Mouse (Mus musculus): Measurements from ENCODE around the gene Vps29. TPM values are rescaled to one million over a fixed set of nuclear protein-coding genes. Genes with fewer than 3 reads are reported as not detected.

The Vps29 gene
- polyA plus RNA-seq, 1 experiment from 2014 or later = 353 TPM

DNA sequence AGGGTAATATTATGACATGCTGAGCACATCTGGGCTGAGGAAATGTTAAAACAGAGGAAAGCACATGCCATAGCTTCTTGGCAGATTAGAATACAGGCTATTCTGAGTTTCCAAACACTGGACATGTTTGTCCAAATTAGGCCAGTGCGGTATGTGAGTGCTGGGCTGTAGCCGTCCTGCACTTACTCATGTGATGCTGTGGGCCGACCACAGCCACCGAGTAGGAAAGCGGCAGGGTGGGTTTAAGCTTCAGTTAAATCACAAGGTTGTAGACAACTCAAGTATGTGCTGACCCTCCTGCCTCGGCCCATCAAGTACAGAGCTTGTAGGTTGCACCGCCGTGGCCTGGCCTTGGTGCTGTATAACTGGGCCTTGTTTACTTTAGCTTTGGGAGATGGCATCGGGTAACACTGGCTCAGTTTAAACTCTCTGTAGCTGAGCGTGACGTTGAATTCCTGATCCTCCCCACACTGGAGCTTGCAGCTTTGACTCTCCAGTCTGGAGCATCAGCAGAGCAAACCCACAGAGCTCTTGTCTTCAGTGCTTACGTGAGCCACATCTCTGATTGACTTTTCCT lies 33.9 kb upstream of the Vps29 start:
- Histone ChIP-seq H3K27ac (no peak overlapping the region), H3K79me2 (ENCODE audit: inconsistent target) (no peaks in the 10 kb centered on the region; the same call in 1 of the 2 replicates), H3K36me3 (ENCODE audit: inconsistent target) (peaks cover 50% of the 10 kb centered on the region), H3K4me3 (ENCODE audit: inconsistent target) (no peak overlapping the region)
- WGBS (ENCODE audit: missing documents) = 93% methylated on average over 12 of the region's 12 CpGs

DNA sequence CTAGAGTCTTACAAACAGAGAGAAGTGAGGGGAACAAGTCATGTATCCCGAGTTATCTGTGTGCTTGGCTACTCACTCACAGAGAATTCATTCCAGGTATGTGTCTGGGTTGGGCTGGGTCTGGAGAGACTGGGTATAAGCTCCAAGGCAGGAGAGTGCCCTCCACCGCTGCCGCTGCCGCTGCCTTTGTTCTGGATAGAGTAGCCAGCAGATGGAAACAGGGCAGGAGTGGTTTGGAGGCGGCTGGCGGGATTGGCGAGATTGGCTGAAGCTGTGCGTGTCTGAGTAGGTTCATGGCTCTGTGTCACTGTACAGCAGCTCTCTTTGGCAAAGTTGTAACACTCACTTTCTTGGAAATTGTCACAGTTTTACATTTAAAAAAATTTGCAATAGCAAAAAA lies 30.6 kb upstream of the Vps29 start:
- over 99% methylated on average over 8 of the region's 8 CpGs for WGBS (ENCODE audit: missing documents)

DNA sequence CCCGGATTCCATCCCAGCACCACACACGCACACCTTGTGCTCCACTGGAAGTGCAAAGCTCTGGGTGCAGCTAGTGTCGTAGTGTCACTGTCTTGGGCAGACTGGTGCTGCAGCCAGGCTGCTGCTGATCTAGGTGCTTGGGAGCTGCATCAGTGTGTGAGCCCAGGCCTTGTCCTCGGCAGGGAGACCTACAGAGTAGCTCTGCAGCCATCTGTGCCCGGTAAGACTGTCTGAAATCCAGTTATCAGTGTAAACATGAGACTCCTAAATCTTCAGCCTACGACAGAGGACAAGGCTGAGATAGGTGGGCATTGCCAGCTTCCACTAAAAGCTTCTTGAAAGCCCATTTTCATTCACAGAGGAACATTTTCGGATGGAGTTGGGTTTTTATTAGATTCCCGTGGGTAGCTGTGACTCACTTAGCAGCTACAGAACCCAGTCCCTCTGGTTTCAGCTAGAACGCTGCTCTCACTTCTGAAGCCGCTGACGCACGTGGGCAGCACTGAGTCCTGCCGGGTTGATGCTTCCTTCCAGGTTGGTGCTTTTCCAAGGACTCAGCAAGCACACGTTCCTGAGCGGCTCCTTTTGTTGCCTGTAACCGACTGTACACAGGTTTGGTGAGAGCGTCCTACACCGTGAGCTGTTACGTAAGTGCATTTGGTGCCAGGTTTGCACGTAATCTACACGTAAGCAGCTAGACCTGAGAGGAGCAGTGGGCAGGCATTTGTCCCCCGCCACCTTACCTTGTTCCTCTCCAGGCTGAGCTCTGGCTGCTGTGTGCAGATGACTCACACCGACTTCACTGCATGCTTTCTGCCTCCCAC lies 29.3 kb upstream of the Vps29 start:
- Histone ChIP-seq H3K4me3 (ENCODE audit: inconsistent target) (no peak overlapping the region), H3K27ac (no peak overlapping the region), H3K36me3 (ENCODE audit: inconsistent target) (peaks cover 47% of the 10 kb centered on the region), H3K79me2 (ENCODE audit: inconsistent target) (no peaks in the 10 kb centered on the region)
- WGBS (ENCODE audit: missing documents) = 92% methylated on average over 23 of the region's 23 CpGs

More for the DNA sequence above, 30.6 kb upstream of the Vps29 start:
- H3K27ac ChIP-seq = no peak overlapping the region
- peaks cover 50% of the 10 kb centered on the region for H3K36me3 ChIP-seq (ENCODE audit: inconsistent target)
- no peak overlapping the region for H3K4me3 ChIP-seq (ENCODE audit: inconsistent target)
- H3K79me2 ChIP-seq (ENCODE audit: inconsistent target) = no peaks in the 10 kb centered on the region

DNA sequence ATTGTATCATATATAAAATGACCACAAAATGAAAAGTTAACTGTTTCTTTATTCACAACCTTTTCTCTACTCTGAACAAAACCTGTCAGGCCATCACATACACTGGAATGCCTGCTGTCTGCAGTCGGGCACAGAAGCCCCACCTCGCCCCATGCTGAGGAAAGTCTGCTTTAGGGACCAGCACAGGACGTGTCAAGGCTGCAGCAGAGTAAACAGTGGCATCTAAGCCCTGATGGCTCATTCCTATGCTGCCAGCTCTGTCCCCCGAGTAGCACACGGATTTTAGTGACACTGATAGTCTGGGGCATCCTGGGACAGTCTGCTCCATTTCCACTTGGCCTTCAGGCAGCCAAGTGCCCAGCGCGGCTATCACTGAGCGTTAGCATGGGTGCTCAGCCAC lies 28.7 kb upstream of the Vps29 start:
- no peaks in the 10 kb centered on the region for H3K79me2 ChIP-seq (ENCODE audit: inconsistent target)
- H3K36me3 ChIP-seq (ENCODE audit: inconsistent target) = peaks cover 40% of the 10 kb centered on the region
- 97% methylated on average over 8 of the region's 8 CpGs for WGBS (ENCODE audit: missing documents)
- no peak overlapping the region for H3K4me3 ChIP-seq (ENCODE audit: inconsistent target)
- H3K27ac ChIP-seq = no peak overlapping the region

DNA sequence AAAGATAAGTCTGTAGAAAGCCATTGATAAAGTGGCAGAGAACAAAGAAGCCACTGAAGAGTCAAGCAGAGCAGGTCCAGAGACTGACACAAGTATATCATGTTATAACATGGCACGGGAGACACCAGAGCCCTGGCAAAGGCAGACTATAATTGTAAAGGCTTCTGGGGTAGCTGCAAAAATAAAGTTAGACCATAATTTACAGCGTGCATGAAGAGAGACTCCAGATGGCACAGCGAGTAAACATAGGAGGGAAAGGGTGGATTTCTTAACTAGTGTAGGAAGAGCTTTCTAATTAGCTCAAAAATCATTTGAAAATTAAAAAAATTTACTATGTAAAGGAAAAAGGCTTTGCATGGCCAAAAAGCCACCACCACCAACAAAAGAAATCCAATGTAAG lies 26.9 kb upstream of the Vps29 start:
- Histone ChIP-seq H3K27ac (no peak overlapping the region), H3K36me3 (ENCODE audit: inconsistent target) (peaks cover 23% of the 10 kb centered on the region; the same call in 1 of the 2 replicates), H3K79me2 (ENCODE audit: inconsistent target) (no peaks in the 10 kb centered on the region), H3K4me3 (ENCODE audit: inconsistent target) (no peak overlapping the region)
- WGBS (ENCODE audit: missing documents) = 91% methylated on average over 3 of the region's 3 CpGs

DNA sequence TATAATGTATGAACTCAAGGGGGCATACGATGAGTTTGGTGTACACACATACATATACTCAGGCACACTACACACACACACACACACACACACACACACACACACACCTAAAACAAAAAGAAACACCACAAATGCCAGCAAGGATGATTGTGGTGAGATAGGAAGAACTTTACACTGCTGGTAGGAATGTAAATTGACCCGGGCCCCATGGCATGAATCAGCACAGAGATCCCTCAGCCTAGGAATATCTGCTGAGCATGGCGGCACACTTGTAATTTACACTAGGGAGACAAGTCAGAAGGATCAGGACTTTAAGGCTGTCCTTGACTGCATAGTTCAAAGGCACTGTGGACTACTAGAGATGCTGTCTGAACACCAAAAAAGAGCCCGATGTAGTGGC lies 23.9 kb upstream of the Vps29 start:
- Histone ChIP-seq H3K36me3 (ENCODE audit: inconsistent target) (no peaks in the 10 kb centered on the region), H3K79me2 (ENCODE audit: inconsistent target) (no peaks in the 10 kb centered on the region), H3K27ac (no peak overlapping the region), H3K4me3 (ENCODE audit: inconsistent target) (no peak overlapping the region)
- 87% methylated on average over 3 of the region's 4 CpGs for WGBS (ENCODE audit: missing documents)

DNA sequence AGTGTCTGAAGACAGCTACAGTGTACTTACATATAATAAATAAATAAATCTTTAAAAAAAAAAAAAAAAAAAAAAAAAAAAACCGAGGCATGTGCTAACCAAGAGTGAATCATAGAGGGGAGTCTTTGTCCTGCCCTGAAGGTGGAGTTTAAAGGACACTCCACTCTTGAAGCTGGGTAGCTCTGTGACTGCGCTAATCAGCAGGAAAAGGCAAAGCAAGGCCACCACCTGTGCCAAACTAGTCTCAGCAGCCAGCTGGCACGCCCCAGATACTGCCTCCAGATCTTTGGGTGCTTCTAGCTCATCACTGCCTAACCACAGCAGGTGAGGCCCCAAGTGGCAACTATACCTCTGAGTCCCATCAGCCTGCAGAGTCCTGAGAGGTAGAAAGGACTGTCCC lies 19.5 kb upstream of the Vps29 start:
- no peaks in the 10 kb centered on the region for H3K36me3 ChIP-seq (ENCODE audit: inconsistent target)
- WGBS (ENCODE audit: missing documents) = 67% methylated on average over 3 of the region's 3 CpGs

DNA sequence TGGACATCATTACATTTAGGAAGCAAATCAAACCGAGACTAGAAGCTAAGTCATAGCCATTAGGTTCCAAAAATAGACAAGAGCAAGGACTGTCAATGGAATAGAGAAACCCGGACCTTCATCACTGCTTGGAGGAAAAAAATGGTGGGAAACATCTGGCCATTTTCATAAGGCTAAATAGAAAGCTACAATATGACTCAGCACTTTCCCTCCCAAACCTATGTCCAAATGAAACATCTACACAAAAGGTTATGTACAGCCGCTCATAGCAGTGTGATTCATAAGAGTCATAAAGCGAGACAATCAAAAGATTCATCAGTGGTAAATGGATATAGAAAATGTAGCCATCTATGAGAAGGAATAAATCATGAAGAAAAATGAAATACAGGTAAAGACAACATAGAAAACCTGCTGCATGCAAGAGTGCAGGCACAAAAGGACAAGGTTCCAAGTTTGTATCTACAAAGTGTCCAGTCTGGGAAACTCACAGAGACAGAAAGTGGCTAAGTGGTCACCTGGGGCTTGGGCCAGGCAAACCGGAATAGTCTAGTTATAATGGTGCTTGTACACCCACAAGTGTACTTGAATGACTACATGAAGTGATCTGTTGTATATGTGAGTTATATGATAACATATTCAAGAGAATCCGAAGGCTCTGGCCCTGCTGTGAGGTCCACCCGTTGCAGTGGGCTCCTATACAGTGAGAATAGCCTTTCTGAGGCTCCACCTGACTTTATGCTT lies 17.4 kb upstream of the Vps29 start:
- H3K79me2 ChIP-seq (ENCODE audit: inconsistent target) = no peaks in the 10 kb centered on the region
- no peak overlapping the region for H3K27ac ChIP-seq
- H3K4me3 ChIP-seq (ENCODE audit: inconsistent target) = no peak overlapping the region
- 84% methylated on average over 7 of the region's 7 CpGs for WGBS (ENCODE audit: missing documents)
- no peaks in the 10 kb centered on the region for H3K36me3 ChIP-seq (ENCODE audit: inconsistent target)

More for the DNA sequence above, 19.5 kb upstream of the Vps29 start:
- Histone ChIP-seq H3K79me2 (ENCODE audit: inconsistent target) (no peaks in the 10 kb centered on the region), H3K4me3 (ENCODE audit: inconsistent target) (no peak overlapping the region), H3K27ac (no peak overlapping the region)

DNA sequence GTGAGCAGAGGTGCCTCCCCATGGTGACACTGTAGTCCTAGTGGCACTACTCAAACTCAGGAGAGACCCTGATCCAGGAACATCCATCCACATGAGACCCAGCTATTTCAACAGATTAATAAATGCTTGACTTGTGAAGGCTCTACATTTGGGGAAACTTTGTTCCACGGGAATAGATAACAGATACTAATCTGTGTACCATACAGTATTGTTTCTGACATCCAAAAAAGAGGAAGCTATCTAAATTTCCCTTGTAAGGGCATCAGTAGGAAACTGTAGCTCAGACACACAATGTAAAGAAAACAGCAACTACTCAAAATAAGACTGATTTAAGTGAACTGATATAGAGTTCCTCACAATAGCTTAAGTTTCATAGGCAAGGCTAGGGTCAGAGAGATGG lies 11.3 kb upstream of the Vps29 start:
- no peaks in the 10 kb centered on the region for H3K36me3 ChIP-seq (ENCODE audit: inconsistent target)
- no peaks in the 10 kb centered on the region for H3K79me2 ChIP-seq (ENCODE audit: inconsistent target)
- no peak overlapping the region for H3K4me3 ChIP-seq (ENCODE audit: inconsistent target)
- WGBS (ENCODE audit: missing documents) = 18% methylated on average over 1 of the region's 1 CpGs
- H3K27ac ChIP-seq = peak overlapping the region; percentile 36; the same call in 1 of the 2 replicates

DNA sequence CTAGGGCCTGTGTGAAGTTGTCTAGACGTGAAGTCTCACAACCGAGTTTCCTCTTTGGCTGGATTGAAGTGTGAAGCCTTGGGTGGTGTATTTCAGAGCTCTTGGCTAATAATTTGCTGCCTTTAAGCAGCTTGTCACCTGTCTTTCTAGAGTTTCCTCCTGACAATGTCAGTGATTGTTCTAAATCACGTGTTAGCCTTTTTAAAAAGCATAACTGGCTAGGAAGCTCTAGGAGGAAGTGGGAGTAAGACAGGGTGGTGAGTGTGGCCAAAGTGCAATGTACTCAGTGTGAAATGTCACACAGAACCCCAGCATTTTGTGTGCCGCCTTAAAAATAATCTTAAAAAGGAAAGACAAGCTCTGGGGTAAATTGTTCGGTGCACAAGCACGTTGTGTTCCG lies 10.4 kb upstream of the Vps29 start:
- Histone ChIP-seq H3K27ac (peak overlapping the region; percentile 36), H3K36me3 (ENCODE audit: inconsistent target) (no peaks in the 10 kb centered on the region), H3K4me3 (ENCODE audit: inconsistent target) (no peak overlapping the region), H3K79me2 (ENCODE audit: inconsistent target) (no peaks in the 10 kb centered on the region)
- WGBS (ENCODE audit: missing documents) = 10% methylated on average over 7 of the region's 7 CpGs

DNA sequence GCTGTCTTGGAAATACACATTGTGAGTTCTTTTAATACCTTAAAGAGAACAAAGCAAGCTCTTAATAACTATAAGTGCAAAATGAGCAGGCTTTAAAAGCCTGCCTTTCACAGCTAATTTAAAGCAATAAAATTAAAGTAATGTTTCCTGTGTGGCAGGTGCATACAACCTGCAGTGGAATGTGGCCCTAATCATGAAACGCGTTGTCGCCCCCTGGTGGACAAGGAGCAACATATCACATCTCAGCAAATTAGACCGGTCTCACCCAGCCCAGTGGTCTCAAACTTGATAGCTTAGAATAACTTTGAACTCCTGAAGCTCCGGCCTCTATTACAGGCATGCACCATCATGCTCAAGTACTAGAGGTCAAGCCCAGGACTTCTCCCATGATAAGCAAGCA lies 9.9 kb upstream of the Vps29 start:
- no peaks in the 10 kb centered on the region for H3K36me3 ChIP-seq (ENCODE audit: inconsistent target)
- WGBS (ENCODE audit: missing documents) = 15% methylated on average over 5 of the region's 5 CpGs

DNA sequence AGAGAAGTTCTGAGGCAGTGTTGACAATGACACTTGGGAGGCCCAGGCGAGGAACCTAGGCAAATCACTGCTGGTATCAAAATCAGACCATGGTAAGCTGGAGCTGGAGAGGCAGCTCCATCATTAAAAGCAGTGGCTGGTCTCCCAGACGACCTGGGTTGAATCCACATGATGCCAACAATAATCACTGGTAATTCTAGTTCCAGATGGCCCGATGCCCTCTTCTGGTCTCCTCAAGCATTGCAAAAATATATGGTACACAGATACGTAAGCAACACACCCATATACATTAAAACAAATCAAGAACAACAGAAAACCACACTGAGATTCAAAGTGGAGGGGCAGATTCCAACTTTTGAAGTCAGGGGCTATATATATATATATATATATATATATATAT lies 8.4 kb upstream of the Vps29 start:
- Histone ChIP-seq H3K36me3 (ENCODE audit: inconsistent target) (no peaks in the 10 kb centered on the region), H3K27ac (no peak overlapping the region), H3K79me2 (ENCODE audit: inconsistent target) (no peaks in the 10 kb centered on the region), H3K4me3 (ENCODE audit: inconsistent target) (no peak overlapping the region)
- 95% methylated on average over 4 of the region's 4 CpGs for WGBS (ENCODE audit: missing documents)

More for the DNA sequence above, 9.9 kb upstream of the Vps29 start:
- H3K27ac ChIP-seq = peak overlapping the region; percentile 36
- no peaks in the 10 kb centered on the region for H3K79me2 ChIP-seq (ENCODE audit: inconsistent target)
- no peak overlapping the region for H3K4me3 ChIP-seq (ENCODE audit: inconsistent target)

DNA sequence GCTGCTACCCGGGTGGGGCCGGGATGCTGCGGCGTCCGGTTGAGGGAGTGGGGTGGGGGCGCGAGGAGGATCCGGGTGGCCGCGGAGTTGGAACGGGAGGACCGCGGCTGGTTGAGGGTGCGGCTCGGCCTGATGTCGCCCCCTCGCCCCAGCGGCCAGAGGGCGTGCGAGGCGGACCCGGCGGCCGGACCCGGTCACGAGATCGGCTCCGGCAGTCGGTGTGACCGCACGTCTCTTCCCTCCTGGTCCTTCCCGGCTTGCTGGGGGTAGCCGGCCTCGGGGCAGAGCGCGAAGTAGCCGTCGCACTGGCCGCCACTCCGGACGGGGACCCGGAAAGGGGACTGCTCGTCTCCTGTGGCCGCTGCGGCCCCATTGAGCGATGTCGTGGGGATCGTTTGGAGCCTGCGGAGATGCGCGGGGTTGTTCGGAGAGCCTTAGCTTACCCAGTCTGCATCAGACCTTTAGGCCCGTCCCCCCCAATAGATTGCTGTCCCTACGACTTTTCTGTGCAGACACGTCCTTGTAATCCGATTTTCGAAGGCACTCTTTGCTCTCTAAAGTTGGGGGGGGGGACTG lies 411 bp downstream of the Vps29 start:
- 2% methylated on average over 57 of the region's 57 CpGs for WGBS (ENCODE audit: missing documents)
- Histone ChIP-seq H3K4me3 (ENCODE audit: inconsistent target) (peak overlapping the region; percentile 76), H3K27ac (peak overlapping the region; percentile 74)

DNA sequence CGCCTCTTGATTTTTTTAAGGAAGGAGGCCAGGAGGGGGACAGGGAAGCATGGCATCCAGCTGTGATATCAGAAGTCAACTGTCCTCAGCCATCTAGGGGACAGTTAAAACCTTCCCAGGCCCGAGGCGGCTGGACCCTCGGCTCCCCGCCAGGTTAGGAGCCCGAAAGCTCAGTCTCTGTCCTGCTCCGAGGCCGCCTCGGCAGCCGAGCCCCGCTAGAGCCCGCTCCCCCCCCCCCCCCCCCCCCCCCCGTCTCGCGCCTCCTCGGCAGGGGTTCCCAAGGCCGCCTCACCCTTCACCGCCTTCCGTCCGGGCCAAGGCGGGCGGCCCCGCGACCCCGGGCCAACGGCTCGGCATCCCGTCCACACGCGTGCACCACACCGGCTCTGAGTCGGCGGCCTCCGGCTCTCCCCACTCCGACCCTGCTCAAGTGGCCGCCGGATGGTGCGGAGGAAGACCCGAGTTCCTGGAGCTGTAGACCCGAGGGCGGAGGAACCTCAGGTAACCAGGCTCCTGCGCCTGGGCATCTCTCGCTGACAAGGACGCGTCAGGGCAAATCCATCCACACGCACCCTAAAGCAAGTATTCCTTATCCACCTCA lies 17.5 kb downstream of the Vps29 start, which contains the start of gene Gpn3:
Gene Gpn3, plus strand, starts transcription at position 286 of the 601 bp plus-strand sequence.
- Histone ChIP-seq H3K27ac (peak within 1 kb of the TSS; percentile 43), H3K4me3 (ENCODE audit: inconsistent target) (peak within 1 kb of the TSS; percentile 80), H3K79me2 (ENCODE audit: inconsistent target) (peaks cover 14% of the 10 kb centered on the region), H3K36me3 (ENCODE audit: inconsistent target) (peaks cover 6% of the 10 kb centered on the region; the same call in 1 of the 2 replicates)
- WGBS (ENCODE audit: missing documents) = 2% methylated on average over 34 of the region's 46 CpGs

More for the DNA sequence above, 411 bp downstream of the Vps29 start:
- H3K36me3 ChIP-seq (ENCODE audit: inconsistent target) = no peaks in the 10 kb centered on the region
- H3K79me2 ChIP-seq (ENCODE audit: inconsistent target) = peaks cover 50% of the 10 kb centered on the region

All from macrophage (primary cell).